Mouse (Mus musculus) heart, adult 11 months (tissue): ENCODE results near the gene Zbtb46.

Experiments used
- DNase-seq: peaks from one replicate; pipeline ENCODE4 v3.0.0; 2022

Zbtb46 gene

GRCm38 (mm10) chr2:181401497-181401896 lies 57.7 kb downstream of the Zbtb46 start:
- no peak for DNase-seq

GRCm38 (mm10) chr2:181397207-181397761 lies 61.9 kb downstream of the Zbtb46 start:
- no peak for DNase-seq

- DNase-seq = peak; percentile 74
Measured at GRCm38 (mm10) chr2:181394086-181394485, 65.1 kb downstream of the Zbtb46 start.

GRCm38 (mm10) chr2:181392600-181393213 lies 66.5 kb downstream of the Zbtb46 start:
- peak; percentile 97 for DNase-seq

- no peak for DNase-seq
Measured at GRCm38 (mm10) chr2:181391541-181391940, 67.7 kb downstream of the Zbtb46 start.

GRCm38 (mm10) chr2:181391022-181391421 lies 68.2 kb downstream of the Zbtb46 start:
- no peak for DNase-seq

GRCm38 (mm10) chr2:181390136-181390870 lies 68.9 kb downstream of the Zbtb46 start:
- no peak for DNase-seq

GRCm38 (mm10) chr2:181386663-181387210 lies 72.5 kb downstream of the Zbtb46 start:
- DNase-seq = peak; percentile 89

- DNase-seq = peak; percentile 97
Measured at GRCm38 (mm10) chr2:181385885-181386284, 73.3 kb downstream of the Zbtb46 start.

- peak; percentile 98 for DNase-seq
Measured at GRCm38 (mm10) chr2:181384919-181385391, 74.3 kb downstream of the Zbtb46 start.

GRCm38 (mm10) chr2:181384463-181384862 lies 74.8 kb downstream of the Zbtb46 start:
- DNase-seq = peak; percentile 93

GRCm38 (mm10) chr2:181381631-181382306 lies 77.5 kb downstream of the Zbtb46 start:
- DNase-seq = peak; percentile 86

GRCm38 (mm10) chr2:181381107-181381506 lies 78.1 kb downstream of the Zbtb46 start:
- peak; percentile 91 for DNase-seq

GRCm38 (mm10) chr2:181380251-181380650 lies 79.0 kb downstream of the Zbtb46 start:
- DNase-seq = peak; percentile 92

- DNase-seq = peak; percentile 88
Measured at GRCm38 (mm10) chr2:181379778-181380177, 79.4 kb downstream of the Zbtb46 start, which contains the start of gene Lime1. Gene Lime1, plus strand, starts transcription at chr2:181380078.

- peak; percentile 77 for DNase-seq
Measured at GRCm38 (mm10) chr2:181378701-181379100, 80.5 kb downstream of the Zbtb46 start.

GRCm38 (mm10) chr2:181377230-181377629 lies 82.0 kb downstream of the Zbtb46 start:
- peak; percentile 76 for DNase-seq

- DNase-seq = no peak
Measured at GRCm38 (mm10) chr2:181375787-181376186, 83.4 kb downstream of the Zbtb46 start.

- DNase-seq = peak; percentile 84
Measured at GRCm38 (mm10) chr2:181370001-181370400, 89.2 kb downstream of the Zbtb46 start.

- DNase-seq = no peak
Measured at GRCm38 (mm10) chr2:181365655-181366075, 93.6 kb downstream of the Zbtb46 start.

- peak; percentile 99 for DNase-seq
Measured at GRCm38 (mm10) chr2:181364860-181365596, 94.2 kb downstream of the Zbtb46 start, which contains the start of the genes Zgpat and Arfrp1. Gene Zgpat, plus strand, starts transcription at chr2:181364928. Gene Arfrp1, minus strand, starts transcription at chr2:181365404.

- DNase-seq = peak; percentile 93
Measured at GRCm38 (mm10) chr2:181364487-181364859, 94.8 kb downstream of the Zbtb46 start.
